Mouse (Mus musculus): ENCODE results near the gene Wnt16.
"Not testable (repeated sequence)": the region's sequence is repeated elsewhere in the genome, so short reads cannot be mapped to it uniquely, and the experiment has no call there.

The Wnt16 gene

DNA sequence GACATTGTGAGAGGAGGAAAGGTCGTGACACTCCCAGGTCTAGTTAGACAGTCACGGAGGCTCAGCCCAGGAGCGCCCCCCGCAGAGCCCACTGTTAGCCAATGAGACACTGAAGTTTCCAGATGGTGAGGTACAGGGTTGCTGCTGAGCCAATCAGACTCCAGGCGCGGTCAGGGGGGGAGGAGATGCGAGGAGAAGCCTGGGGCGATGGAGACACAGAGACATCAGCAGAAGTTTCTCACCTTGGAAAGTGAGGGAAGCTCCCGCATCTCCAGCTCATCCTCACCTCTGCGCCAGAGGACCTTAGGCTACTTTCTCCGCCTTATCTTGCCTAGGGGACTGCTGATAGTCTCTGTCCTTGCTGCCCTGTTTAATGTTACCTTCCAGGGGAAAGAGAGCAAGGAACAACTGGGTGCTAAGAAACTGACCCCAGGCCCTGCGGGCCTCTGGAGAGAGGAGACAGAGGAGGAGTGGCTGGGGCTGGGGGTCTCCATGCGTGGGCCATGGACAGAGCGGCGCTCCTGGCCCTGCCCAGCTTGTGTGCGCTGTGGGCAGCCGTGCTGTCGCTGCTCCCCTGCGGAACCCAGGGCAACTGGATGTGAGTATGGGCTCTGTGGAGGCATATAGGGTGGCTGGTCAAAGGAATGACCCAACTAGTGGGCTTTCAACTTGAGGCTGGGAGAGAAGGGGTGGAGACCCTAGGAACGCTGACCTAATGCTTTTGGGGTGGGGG is at the start of gene Wnt16:
TSS of gene Wnt16 (plus strand) at position 224 of the 733 bp plus-strand sequence.
- DNase-seq (ENCODE audit: low read depth, low spot score) = no peak

DNA sequence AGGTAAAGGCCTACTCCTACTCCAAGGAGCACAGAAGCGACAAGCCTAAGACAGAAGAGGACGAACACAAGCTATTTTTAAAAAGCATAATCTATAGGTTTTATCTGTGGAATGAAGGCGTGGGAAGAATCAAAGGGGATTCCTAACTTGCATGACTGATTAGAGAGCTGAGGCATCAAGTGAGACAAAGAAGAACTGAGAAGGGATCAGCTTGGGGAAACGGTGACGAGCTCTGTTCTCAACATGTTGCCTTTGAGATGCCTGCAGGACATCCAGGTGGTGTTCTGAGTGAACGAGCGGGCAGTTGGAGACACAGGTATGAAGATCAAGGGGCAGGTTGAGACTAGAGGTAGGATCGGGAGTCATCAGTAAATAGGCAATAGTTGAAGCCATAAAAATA is 44.7 kb upstream of the Wnt16 start:
- DNase-seq (ENCODE audit: low read depth, low spot score) = no peak

DNA sequence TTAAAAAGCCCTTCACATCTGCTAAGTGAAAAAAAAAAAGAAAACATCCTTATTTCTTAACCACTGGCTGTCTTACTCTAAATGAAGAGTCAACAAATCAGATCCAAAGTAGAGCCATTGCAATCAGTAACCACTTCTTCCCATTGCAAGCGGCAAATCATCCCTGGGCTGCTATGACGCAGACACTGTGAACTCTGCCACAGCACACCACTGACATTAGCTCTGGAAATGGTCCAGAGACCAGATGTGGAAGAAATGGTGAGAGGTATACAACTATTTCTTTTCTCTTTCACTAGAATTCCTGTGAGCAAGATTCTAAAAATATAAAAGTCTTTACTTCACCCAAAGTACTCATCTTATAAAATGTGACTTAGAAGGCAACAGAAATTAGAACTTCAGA is 41.3 kb upstream of the Wnt16 start:
- DNase-seq (ENCODE audit: low read depth, low spot score) = no peak

DNA sequence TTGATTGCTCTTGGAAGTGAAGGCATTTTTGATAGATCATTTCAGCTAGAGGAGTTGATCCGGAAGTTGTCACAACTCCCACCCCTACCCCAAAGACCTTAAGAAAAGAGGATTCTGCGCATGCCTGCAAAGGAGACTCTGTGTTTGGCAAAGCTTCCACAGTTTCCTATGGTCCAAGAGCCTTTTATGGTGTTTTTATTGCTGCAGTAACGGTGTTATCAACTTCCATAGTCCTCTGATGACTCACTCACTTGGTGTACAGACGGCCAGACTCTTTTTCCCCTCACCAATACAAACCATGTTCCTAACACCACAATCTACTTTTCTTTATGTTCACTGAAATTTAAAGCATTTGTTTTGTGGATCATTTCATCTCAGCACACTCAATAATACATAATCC is 29.2 kb upstream of the Wnt16 start:
- no peak for DNase-seq (ENCODE audit: low read depth, low spot score)

DNA sequence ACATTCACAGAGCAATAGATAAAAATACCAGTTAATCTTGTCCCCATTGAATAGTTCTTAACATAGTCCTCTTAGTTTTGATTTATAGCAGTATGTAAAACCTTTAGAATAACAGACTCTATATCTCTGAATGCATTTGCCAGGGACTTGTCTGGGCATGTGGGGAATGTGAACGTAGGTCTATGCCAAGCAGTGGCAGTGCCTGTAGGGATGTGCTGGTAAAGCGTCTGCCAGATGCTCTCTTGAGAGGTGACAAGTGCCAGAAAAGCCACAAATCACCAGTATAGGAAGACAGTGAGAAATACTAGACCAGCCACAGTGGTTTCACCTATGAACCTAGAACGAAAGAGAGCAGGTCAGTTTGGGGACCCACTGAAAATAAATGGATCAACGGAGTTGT is 25.5 kb upstream of the Wnt16 start:
- DNase-seq (ENCODE audit: low read depth, low spot score) = no peak

DNA sequence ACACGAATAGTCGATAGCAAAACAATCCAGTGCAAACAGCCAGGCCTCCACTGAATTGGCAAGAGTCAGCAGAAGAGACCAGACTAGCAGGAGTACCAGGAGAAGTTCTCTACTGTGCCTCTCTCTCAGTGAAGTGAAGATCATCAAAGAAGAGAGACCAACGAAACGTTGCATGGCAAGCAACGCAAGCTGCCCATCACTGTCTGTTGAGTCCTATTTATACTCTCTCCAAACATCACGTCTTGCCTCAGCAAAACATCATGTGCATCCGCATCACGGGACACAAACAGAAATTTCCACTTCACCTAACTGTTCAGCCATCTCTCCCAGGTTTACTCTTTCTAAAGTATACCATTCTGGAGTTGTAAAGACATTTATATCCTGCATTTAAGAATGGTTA is 23.9 kb upstream of the Wnt16 start:
- not testable (repeated sequence) for DNase-seq (ENCODE audit: low read depth, low spot score)

DNA sequence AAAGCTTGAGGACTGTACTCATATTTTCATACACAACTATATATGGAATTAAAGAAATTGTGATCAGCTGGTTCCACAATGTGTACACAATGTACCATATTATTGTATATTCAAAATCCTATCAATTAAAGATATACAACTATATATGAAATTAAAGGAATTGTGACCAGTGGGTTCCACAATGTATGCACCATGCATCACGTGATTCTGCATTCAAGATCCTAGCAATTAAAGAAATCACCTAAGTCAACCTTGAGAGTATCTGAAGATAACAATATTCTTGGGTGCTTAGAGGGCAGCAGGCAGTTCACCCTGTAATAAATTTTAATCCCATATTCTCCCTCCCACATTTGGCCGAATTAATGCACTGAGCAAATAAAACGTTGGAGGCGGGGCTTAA is 22.0 kb upstream of the Wnt16 start:
- no peak for DNase-seq (ENCODE audit: low read depth, low spot score)

DNA sequence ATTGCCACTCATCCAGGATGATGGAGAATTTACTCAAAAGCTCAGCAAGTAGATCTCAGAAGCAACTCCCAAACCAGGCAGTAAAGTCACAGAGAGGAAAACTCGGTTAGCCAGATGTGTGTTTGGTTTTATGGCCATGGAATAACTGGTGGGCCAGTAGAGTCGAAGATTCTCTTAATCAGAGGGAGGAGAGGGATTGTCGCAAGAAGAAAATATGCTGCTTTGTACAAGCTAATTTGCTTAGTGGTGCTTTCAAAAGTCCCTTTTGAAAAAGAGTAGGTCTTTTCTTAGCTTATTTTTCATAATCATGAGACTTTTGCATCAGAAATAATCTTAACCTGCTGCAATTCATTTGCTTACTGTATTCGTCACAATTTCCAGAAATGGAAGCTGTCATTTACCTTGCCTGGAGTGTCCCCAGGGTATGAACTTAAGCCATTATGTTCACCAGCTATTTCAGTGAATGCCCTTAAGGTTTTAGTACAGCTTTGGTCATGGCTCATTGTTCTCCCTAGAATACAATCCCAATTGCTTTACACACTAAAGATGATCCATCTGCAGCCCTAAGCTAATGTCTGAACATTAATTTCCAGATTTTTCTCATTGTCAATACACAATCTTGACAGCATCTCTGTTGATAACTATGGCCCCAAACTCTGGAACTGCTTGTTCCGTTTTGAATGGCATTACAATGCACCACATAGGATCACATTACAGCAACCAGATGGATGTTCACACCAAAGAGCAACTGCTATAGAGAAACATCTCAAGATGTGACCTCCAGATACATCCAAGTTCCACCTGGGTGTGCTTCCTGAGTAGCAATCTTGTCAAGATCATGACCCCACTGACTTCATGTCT is 20.0 kb upstream of the Wnt16 start:
- DNase-seq (ENCODE audit: low read depth, low spot score) = no peak

DNA sequence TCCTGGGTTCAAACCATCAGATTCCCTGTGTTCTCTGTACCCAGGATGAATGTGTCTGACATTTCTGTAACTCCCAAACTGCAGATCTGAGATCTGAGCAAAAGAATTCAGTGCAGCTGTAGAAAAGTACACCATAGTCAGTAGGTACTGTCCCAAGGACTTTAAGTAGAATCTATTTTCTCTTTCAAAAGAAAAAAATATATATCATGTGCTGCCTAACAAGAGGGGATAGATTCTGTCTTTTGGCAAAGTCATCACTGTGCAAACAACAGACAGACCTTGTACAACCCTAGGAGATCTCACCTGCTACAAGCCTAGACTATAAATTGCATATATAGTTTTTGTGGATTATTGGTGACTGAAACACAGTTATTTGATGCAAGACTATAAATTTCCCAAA is 19.4 kb upstream of the Wnt16 start:
- DNase-seq (ENCODE audit: low read depth, low spot score) = no peak

DNA sequence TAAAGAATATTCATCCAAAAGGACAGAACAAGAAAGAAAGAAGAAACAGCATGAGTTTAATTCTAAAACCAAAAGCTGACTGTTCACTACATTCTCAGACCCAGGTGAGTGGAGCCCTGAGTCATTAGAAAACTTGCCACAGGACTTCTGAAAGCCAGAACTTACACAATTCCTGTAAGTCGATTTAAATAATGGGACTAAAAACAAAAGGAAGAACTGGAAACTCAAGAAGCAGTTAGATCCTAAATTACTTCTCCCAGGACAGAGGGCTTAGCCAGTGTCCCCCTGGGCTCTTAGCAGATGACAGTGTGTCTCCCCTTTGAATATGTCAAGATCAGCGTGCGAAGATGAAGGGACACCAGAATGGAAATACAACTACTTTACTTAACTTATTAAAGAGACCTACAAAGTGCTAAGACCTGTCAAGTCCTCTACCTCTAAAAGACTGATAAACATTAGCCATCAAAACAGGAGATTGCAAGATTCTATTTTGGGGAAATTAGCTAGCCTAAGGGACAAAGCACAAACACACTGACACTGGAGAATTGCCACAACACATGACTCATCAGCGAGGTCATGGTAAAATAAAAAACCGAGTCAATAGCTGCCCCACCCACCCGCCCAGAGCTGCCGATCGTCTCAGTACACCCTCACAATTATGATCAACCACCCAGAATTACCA is 18.0 kb upstream of the Wnt16 start:
- no peak for DNase-seq (ENCODE audit: low read depth, low spot score)

DNA sequence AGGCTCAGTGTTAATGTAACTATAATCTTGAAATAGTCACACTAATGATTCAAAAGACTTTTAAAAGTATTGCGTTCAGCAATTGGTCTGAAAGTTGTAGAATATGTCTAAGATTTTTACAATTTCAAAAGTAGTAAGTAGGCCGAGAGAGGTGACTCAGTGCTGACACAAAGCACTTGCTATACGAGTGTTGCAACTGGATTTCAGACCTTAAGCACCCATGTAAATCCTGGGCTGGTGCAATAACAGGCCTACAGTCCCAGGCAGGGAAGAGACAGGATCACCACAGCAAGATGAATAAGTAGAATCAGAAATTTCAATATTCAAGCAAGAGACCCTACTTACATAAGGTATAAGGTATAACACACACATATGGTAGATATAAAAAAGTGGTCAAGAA is 10.1 kb upstream of the Wnt16 start:
- DNase-seq (ENCODE audit: low read depth, low spot score) = no peak

DNA sequence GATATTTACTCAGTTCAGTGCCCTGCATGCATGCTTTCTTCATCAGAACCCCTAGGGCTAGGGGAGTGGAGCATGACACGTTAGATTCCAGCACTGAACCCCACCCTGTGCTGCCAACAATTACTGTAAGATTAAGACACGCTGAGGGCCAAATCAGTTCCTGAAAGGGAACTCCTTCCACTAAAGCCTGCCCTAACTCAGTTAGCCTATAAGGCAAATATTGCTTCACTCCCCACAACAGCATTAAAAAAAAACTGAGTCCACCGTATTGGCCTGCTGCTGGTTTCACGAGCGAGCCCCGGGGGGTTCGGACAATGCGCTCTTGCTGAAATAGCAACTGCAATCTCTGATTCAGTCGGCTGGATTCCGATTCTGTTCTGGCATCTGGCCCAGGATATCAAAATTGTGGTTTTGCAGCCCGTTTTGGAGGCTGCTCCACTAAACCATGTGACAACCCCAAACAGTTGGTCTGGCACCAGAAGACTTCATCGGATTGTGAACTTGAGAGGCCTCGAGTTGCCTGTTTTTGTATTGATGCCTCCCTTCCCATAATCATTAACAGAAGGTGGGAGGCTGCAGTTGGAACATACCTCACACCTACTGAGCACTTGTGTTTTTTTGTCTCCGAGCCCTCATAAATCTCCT is 7.7 kb upstream of the Wnt16 start:
- DNase-seq (ENCODE audit: low read depth, low spot score) = no peak

DNA sequence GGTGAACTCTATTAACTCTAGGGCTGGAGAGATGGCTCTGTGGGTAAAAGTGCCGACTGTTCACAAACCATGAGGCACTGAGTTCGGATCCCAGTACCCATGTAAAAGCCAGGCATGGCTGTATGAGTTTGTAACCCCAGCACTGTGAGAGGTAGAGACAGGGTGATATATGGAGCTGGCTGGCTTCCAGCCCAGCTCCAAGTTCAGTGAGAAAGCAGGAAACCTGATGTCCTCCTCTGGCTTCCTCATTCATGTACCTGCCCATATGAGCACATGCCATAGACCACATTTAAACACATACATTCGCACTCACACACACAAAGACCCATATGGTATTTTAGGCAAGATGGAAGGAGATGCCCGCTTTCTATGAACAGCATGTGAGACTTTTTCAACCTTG is 5.6 kb upstream of the Wnt16 start:
- no peak for DNase-seq (ENCODE audit: low read depth, low spot score)

DNA sequence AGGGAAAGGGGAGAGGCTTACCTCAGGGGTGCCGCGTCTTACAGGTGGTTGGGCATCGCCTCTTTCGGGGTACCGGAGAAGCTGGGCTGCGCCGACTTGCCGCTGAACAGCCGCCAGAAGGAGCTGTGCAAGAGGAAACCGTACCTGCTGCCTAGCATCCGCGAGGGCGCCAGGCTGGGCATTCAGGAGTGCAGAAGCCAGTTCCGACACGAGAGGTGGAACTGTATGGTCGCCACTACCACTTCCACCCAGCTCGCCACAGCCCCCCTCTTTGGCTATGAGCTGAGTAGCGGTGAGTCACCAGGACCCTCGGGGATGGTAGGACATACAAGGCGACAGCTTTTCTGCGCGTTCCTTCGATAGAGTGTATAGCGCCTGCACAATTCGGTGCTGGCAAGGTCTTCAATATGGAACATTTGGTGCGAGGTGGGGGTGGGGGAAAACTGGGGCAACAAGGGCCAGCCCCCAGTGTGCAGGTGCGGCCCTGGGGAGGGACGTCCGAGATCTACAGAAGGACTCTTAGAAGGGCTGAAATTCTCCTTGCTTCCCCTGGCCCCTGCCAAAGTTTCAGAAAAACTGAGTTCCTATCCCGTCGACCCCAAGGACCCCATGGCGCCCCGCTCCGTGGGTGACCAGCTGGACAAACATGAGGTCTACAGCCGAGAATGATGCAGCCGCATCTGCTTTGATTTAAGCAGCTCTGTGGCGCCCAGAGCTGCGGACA is 872 bp downstream of the Wnt16 start:
- no peak for DNase-seq (ENCODE audit: low read depth, low spot score)

DNA sequence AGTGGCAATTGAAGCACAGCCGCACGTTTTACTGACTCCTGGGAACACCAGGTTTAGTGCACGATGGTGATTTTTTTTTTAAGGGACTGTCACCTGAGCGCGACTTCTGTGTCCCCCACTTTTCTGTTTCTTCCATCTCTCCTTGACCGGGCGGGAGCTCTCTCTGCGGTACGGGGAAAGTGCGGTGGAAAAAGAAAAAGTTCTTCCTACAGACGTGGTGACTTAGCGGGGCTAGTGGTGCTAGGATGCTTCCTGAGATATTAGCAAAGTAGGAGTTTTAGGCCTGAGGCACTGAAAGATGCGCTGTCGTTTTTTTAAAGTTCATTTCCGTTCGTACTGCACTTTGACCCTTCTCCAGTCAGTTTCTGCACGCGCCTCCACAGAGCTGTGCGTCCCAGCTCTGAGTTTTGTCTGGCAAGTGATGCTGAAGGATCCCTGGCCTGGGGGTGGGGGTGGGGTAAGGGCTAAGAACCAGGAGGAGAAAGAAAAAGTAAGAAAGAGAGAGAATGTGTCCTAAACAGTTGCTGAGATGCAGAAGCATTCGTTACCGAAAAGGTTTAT is 1.5 kb downstream of the Wnt16 start:
- no peak for DNase-seq (ENCODE audit: low read depth, low spot score)

DNA sequence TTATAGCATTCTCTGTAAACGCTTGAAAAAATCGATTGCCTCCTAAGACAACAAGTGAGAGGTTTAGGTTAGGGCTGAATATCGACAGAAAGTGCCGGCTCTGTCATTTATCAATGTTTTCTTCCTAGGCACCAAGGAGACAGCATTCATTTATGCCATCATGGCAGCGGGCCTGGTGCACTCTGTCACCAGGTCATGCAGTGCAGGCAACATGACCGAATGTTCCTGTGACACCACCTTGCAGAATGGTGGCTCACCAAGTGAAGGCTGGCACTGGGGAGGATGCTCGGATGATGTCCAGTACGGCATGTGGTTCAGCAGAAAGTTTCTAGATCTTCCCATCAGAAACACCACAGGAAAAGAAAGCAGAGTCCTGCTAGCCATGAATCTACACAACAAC is 2.8 kb downstream of the Wnt16 start:
- DNase-seq (ENCODE audit: low read depth, low spot score) = no peak

DNA sequence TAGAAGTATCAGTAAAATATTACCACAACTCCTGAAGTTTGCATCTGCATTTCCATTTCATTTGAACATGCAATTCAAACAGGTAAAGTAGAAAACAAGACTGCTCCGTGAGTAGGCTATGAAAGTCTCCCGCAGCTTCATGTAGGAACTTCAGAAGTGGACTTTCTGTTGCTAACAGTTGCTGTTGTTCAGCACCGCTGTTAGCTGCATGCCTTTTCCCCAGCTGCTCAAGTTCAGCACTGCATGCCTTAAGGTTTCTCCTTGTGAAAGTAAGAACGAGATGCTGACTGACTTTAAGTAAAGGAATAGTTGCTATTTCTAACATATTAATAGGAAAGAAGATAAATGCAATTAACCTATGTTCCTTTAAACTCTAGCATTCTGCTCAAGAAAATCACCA is 4.0 kb downstream of the Wnt16 start:
- no peak for DNase-seq (ENCODE audit: low read depth, low spot score)

DNA sequence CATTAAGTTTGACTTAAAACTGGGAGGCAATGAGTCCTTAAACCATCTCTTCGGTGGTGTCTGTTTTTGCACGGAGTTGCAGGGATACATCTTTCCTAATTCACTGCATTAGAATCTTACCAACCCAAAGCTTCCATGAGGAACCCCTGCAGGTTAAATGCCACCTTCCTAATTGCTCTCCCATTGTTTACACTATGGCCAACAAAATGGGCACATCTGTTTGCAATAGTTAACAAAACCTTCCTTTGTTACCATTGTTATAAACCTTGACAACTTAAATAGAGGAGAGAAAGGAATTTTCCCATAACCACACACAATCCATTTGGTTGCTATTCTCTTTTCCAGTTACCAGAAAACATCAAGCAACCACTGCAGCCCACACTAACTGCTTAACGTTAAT is 5.9 kb downstream of the Wnt16 start:
- DNase-seq (ENCODE audit: low read depth, low spot score) = no peak

DNA sequence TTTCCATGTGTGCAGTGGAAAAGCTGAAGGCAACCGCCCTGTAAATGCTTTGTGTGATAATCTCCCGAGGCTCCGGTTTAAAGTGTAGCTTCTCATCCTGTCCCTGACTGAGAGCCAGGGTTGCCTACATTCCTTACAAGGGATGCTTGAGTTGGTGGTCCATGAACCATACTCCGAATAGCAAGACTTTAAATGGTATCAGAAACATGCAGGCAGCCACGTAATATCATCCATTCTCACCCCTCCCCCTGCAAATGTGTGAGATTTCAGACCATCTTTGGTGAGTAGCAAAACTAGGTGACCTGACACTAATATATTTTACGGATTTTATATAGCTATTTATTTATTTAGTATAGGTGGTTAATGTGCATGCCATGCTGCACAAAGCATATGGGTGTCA is 9.0 kb downstream of the Wnt16 start:
- no peak for DNase-seq (ENCODE audit: low read depth, low spot score)

DNA sequence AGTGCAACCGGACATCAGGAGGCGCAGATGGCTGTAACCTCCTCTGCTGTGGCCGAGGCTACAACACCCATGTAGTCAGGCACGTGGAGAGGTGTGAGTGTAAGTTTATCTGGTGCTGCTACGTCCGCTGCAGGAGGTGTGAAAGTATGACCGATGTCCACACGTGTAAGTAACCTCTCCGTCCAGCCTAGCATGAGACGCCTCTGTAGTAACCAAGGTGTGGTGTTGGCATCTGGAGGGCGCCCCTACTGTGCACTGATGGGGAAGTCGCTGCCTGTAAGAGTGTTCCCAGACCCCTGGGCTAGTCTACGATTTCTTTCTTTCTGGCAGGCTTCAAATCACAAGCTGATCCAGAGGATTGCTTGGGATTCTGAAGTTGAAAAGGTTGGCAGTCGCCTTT is 10.0 kb downstream of the Wnt16 start:
- no peak for DNase-seq (ENCODE audit: low read depth, low spot score)
